Mouse (Mus musculus): ENCODE data around the gene Kat8. TPM values are rescaled to one million over a fixed set of nuclear protein-coding genes. Genes with fewer than 3 reads are reported as not detected.
A peak's percentile ranks its signal among the peaks of the same experiment; 100 is the strongest.

Gene Kat8
- total RNA-seq, 2 experiments from 2014 or later = 24.3 to 26.6 TPM

GRCm38 (mm10) chr7:127899997-127900396, 12.3 kb upstream of the Kat8 start:
- no peak overlapping the region for H3K27ac ChIP-seq
- no peak for TF ChIP-seq CTCF (IDR thresholded peaks at IDR 0.05)
- no peak overlapping the region for H3K4me3 ChIP-seq
- no peak for DNase-seq
- intact Hi-C loops (cut with DNase I) = loop anchor here (5.0 kb wide), 1 partner anchor 37 kb away; no protein-coding TSS in a partner anchor

- no peak for TF ChIP-seq CTCF (IDR thresholded peaks at IDR 0.05)
Observed at GRCm38 (mm10) chr7:127901772-127902171, 10.5 kb upstream of the Kat8 start.

GRCm38 (mm10) chr7:127903971-127904796, 8.1 kb upstream of the Kat8 start, which contains the start of gene Bckdk:
Bckdk (plus strand) TSS chr7:127904082.
- peak; percentile 87 for DNase-seq
- Histone ChIP-seq H3K4me3 (peak within 1 kb of the TSS; percentile 91), H3K27ac (peak within 1 kb of the TSS; percentile 97)
- TF ChIP-seq CTCF (IDR thresholded peaks at IDR 0.05) = no peak
- intact Hi-C loops (cut with DNase I) = no loop called here

More at GRCm38 (mm10) chr7:127901772-127902171, 10.5 kb upstream of the Kat8 start:
- intact Hi-C loops (cut with DNase I) = no loop called here
- no peak for DNase-seq
- Histone ChIP-seq H3K27ac (no peak overlapping the region), H3K4me3 (no peak overlapping the region)

GRCm38 (mm10) chr7:127907939-127908338, 4.4 kb upstream of the Kat8 start:
- TF ChIP-seq CTCF (IDR thresholded peaks at IDR 0.05) = no peak
- Histone ChIP-seq H3K27ac (peak overlapping the region; percentile 94), H3K4me3 (peak overlapping the region; percentile 39)
- intact Hi-C loops (cut with DNase I) = no loop called here
- DNase-seq = no peak

GRCm38 (mm10) chr7:127908656-127909055, 3.7 kb upstream of the Kat8 start:
- peak; percentile 78 for DNase-seq
- intact Hi-C loops (cut with DNase I) = no loop called here
- H3K27ac ChIP-seq = peak overlapping the region; percentile 94
- H3K4me3 ChIP-seq = peak overlapping the region; percentile 43
- peak; percentile 26; the same call in 1 of the 2 replicates for TF ChIP-seq CTCF (IDR thresholded peaks at IDR 0.05)

- no peak for TF ChIP-seq CTCF (IDR thresholded peaks at IDR 0.05)
- intact Hi-C loops (cut with DNase I) = loop anchor here (2.0 to 5.0 kb wide), 2 partner anchors 22 to 36 kb away; partner anchors contain the start of genes Zfp646 and Zfp668
- no peak for DNase-seq
- peak overlapping the region; percentile 98 for H3K27ac ChIP-seq
- peak overlapping the region; percentile 88 for H3K4me3 ChIP-seq
Observed at GRCm38 (mm10) chr7:127912938-127913337, 622 bp downstream of the Kat8 start.

GRCm38 (mm10) chr7:127915293-127915692, 3.0 kb downstream of the Kat8 start:
- Histone ChIP-seq H3K4me3 (no peak overlapping the region), H3K27ac (no peak overlapping the region)
- no peak for DNase-seq
- intact Hi-C loops (cut with DNase I) = no loop called here
- no peak for TF ChIP-seq CTCF (IDR thresholded peaks at IDR 0.05)

- intact Hi-C loops (cut with DNase I) = no loop called here
- DNase-seq = no peak
- peak; percentile 55 for TF ChIP-seq CTCF (IDR thresholded peaks at IDR 0.05)
- no peak overlapping the region for H3K27ac ChIP-seq
- H3K4me3 ChIP-seq = no peak overlapping the region
Observed at GRCm38 (mm10) chr7:127918203-127918602, 5.9 kb downstream of the Kat8 start.

- intact Hi-C loops (cut with DNase I) = no loop called here
- H3K4me3 ChIP-seq = no peak overlapping the region
- peak; percentile 51 for TF ChIP-seq CTCF (IDR thresholded peaks at IDR 0.05)
- no peak overlapping the region for H3K27ac ChIP-seq
- no peak for DNase-seq
Observed at GRCm38 (mm10) chr7:127919290-127919689, 7.0 kb downstream of the Kat8 start.

- Histone ChIP-seq H3K4me3 (no peak overlapping the region), H3K27ac (no peak overlapping the region)
- intact Hi-C loops (cut with DNase I) = no loop called here
- no peak for DNase-seq
- peak; percentile 45 for TF ChIP-seq CTCF (IDR thresholded peaks at IDR 0.05)
Observed at GRCm38 (mm10) chr7:127921516-127921915, 9.2 kb downstream of the Kat8 start.

GRCm38 (mm10) chr7:127922451-127923275, 10.3 kb downstream of the Kat8 start:
- H3K27ac ChIP-seq = peak overlapping the region; percentile 25; the same call in 1 of the 2 replicates
- no peak overlapping the region for H3K4me3 ChIP-seq
- no peak for DNase-seq
- TF ChIP-seq CTCF (IDR thresholded peaks at IDR 0.05) = no peak
- intact Hi-C loops (cut with DNase I) = no loop called here

GRCm38 (mm10) chr7:127923714-127924113, 11.4 kb downstream of the Kat8 start:
- intact Hi-C loops (cut with DNase I) = no loop called here
- TF ChIP-seq CTCF (IDR thresholded peaks at IDR 0.05) = no peak
- no peak overlapping the region for H3K27ac ChIP-seq

GRCm38 (mm10) chr7:127925252-127925651, 12.9 kb downstream of the Kat8 start:
- no peak for DNase-seq
- no peak overlapping the region for H3K27ac ChIP-seq
- H3K4me3 ChIP-seq = no peak overlapping the region
- no peak for TF ChIP-seq CTCF (IDR thresholded peaks at IDR 0.05)
- intact Hi-C loops (cut with DNase I) = no loop called here

More at GRCm38 (mm10) chr7:127923714-127924113, 11.4 kb downstream of the Kat8 start:
- no peak overlapping the region for H3K4me3 ChIP-seq
- no peak for DNase-seq
